Mouse (Mus musculus) kidney, embryonic 15.5 days (tissue): ENCODE measurements around the gene Slc16a8. TPM values are rescaled to one million over a fixed set of nuclear protein-coding genes. Genes with fewer than 3 reads are reported as not detected.
"Not testable (repeated sequence)": the region's sequence is repeated elsewhere in the genome, so short reads cannot be mapped to it uniquely, and the experiment has no call there.

ENCODE experiments used
- ATAC-seq: fragments of 200-750 bp; cut with Nextera tagmentation; replicated peaks from 2 replicates; pipeline ENCODE4 v1.8.0; 2017; ENCODE audit warnings: moderate TSS enrichment; ENCODE audit not compliant: low FRiP score
- H3K27ac ChIP-seq: fragments of 300-500 bp; sonication (generic); 2 replicates; pipeline ENCODE4 v1.5.1; 2015; ENCODE audit warnings: mild to moderate bottlenecking, inconsistent platforms
- H3K27me3 ChIP-seq: fragments of 300-500 bp; sonication (generic); 2 replicates; pipeline ENCODE4 v1.6.1; 2015; ENCODE audit warnings: inconsistent platforms
- H3K36me3 ChIP-seq: fragments of 300-500 bp; sonication (generic); 2 replicates; pipeline ENCODE4 v1.6.1; 2015; ENCODE audit warnings: inconsistent platforms
- H3K4me1 ChIP-seq: fragments of 300-500 bp; sonication (generic); 2 replicates; pipeline ENCODE4 v1.6.1; 2015; ENCODE audit warnings: inconsistent platforms
- H3K4me2 ChIP-seq: fragments of 300-500 bp; sonication (generic); 2 replicates; pipeline ENCODE4 v1.6.1; 2015; ENCODE audit warnings: moderate library complexity, mild to moderate bottlenecking, inconsistent platforms
- H3K4me3 ChIP-seq: fragments of 300-500 bp; sonication (generic); replicated peaks from 2 replicates; pipeline ENCODE4 v1.5.1; 2015; ENCODE audit warnings: mild to moderate bottlenecking, inconsistent platforms
- H3K9ac ChIP-seq: fragments of 300-500 bp; sonication (generic); 2 replicates; pipeline ENCODE4 v1.6.1; 2015; ENCODE audit warnings: mild to moderate bottlenecking, inconsistent platforms
- H3K9me3 ChIP-seq: fragments of 300-500 bp; sonication (generic); replicated peaks from 2 replicates; pipeline ENCODE4 v1.6.1; 2016; ENCODE audit warnings: inconsistent platforms
- WGBS: fragments of 180-500 bp; shearing (Covaris S2); methylation state at CpG from one replicate; pipeline ENCODE4 v1.1.7; 2015; ENCODE audit warnings: mixed read lengths; 5-methylcytosine and 5-hydroxymethylcytosine counted together
- polyA plus RNA-seq: library from polyadenylated mRNA; unstranded; fragments of >200 nt; fragmentation: Nextera tagmentation; extraction: Ambion mirVana; gene quantifications from 2 replicates; pipeline ENCODE4 v1.2.1, GENCODE M21; 2015

Slc16a8 gene
- polyA plus RNA-seq, 1 experiment from 2014 or later, result 0.26 TPM

GRCm38 (mm10) chr15:79238036-79238435, 16.5 kb downstream of the Slc16a8 start:
- Histone ChIP-seq H3K27me3 (no peaks in the 10 kb centered on the region), H3K9me3 (no peaks in the 10 kb centered on the region), H3K9ac (no peak overlapping the region), H3K4me1 (no peaks in the 10 kb centered on the region), H3K36me3 (peaks cover 87% of the 10 kb centered on the region), H3K27ac (no peak overlapping the region), H3K4me3 (no peak overlapping the region), H3K4me2 (no peak overlapping the region)
- WGBS, result 71% methylated on average over 6 of the region's 6 CpGs
- no peak for ATAC-seq

GRCm38 (mm10) chr15:79235268-79235667, 19.3 kb downstream of the Slc16a8 start:
- 71% methylated on average over 9 of the region's 9 CpGs for WGBS
- no peak for ATAC-seq
- peaks cover 88% of the 10 kb centered on the region for H3K36me3 ChIP-seq
- H3K4me1 ChIP-seq, result peaks cover 2% of the 10 kb centered on the region
- no peaks in the 10 kb centered on the region for H3K9me3 ChIP-seq
- H3K4me3 ChIP-seq, result no peak overlapping the region
- H3K27me3 ChIP-seq, result no peaks in the 10 kb centered on the region
- no peak overlapping the region for H3K4me2 ChIP-seq
- H3K9ac ChIP-seq, result no peak overlapping the region
- no peak overlapping the region for H3K27ac ChIP-seq

- WGBS, result under 1% methylated on average over 51 of the region's 51 CpGs
- peak; percentile 87 for ATAC-seq
- Histone ChIP-seq H3K4me1 (peaks cover 17% of the 10 kb centered on the region), H3K27ac (peak within 1 kb of the TSS; percentile 98), H3K27me3 (no peaks in the 10 kb centered on the region), H3K9me3 (no peaks in the 10 kb centered on the region), H3K36me3 (peaks cover 30% of the 10 kb centered on the region), H3K4me3 (peak within 1 kb of the TSS; percentile 57), H3K9ac (peak within 1 kb of the TSS; percentile 62), H3K4me2 (peak within 1 kb of the TSS; percentile 70)
Observed at GRCm38 (mm10) chr15:79229058-79229821, 25.3 kb downstream of the Slc16a8 start, which contains the start of the genes Pick1 and Gm49486. Gene Pick1 (plus strand): TSS chr15:79229173. Gene Gm49486 (plus strand): TSS chr15:79229391.

- not testable (repeated sequence) for H3K9me3 ChIP-seq, H3K9ac ChIP-seq, ATAC-seq, H3K27me3 ChIP-seq, H3K4me3 ChIP-seq, H3K27ac ChIP-seq, H3K36me3 ChIP-seq, H3K4me2 ChIP-seq
- 59% methylated on average over 2 of the region's 2 CpGs for WGBS
- H3K4me1 ChIP-seq, result peaks cover 19% of the 10 kb centered on the region
Observed at GRCm38 (mm10) chr15:79225780-79226179, 28.8 kb downstream of the Slc16a8 start.

- no peaks in the 10 kb centered on the region for H3K9me3 ChIP-seq
- ATAC-seq, result peak; percentile 44
- no peak overlapping the region for H3K4me2 ChIP-seq
- H3K9ac ChIP-seq, result no peak overlapping the region
- H3K4me1 ChIP-seq, result peaks cover 12% of the 10 kb centered on the region
- no peak overlapping the region for H3K27ac ChIP-seq
- H3K36me3 ChIP-seq, result no peaks in the 10 kb centered on the region
- 0 out of 2 replicates have a peak, but pooled peaks cover 4% of the 10 kb centered on the region for H3K27me3 ChIP-seq
- H3K4me3 ChIP-seq, result no peak overlapping the region
- 11% methylated on average over 5 of the region's 5 CpGs for WGBS
Observed at GRCm38 (mm10) chr15:79224685-79225084, 29.9 kb downstream of the Slc16a8 start.

- Histone ChIP-seq H3K36me3 (no peaks in the 10 kb centered on the region), H3K27me3 (0 out of 2 replicates have a peak, but pooled peaks cover 4% of the 10 kb centered on the region), H3K4me1 (peaks cover 12% of the 10 kb centered on the region), H3K4me3 (no peak overlapping the region), H3K27ac (no peak overlapping the region), H3K9me3 (no peaks in the 10 kb centered on the region), H3K9ac (no peak overlapping the region), H3K4me2 (no peak overlapping the region)
- ATAC-seq, result no peak
- WGBS, result 9% methylated on average over 5 of the region's 5 CpGs
Observed at GRCm38 (mm10) chr15:79223641-79224040, 30.9 kb downstream of the Slc16a8 start.

- Histone ChIP-seq H3K27ac (peak overlapping the region; percentile 51; the same call in 1 of the 2 replicates), H3K9me3 (no peaks in the 10 kb centered on the region), H3K9ac (no peak overlapping the region), H3K27me3 (0 out of 2 replicates have a peak, but pooled peaks cover 4% of the 10 kb centered on the region), H3K4me1 (peaks cover 10% of the 10 kb centered on the region), H3K4me3 (no peak overlapping the region), H3K36me3 (no peaks in the 10 kb centered on the region), H3K4me2 (no peak overlapping the region)
- WGBS, result 0% methylated on average over 1 of the region's 1 CpGs
- ATAC-seq, result peak; percentile 61
Observed at GRCm38 (mm10) chr15:79219572-79219971, 35.0 kb downstream of the Slc16a8 start.

GRCm38 (mm10) chr15:79216191-79216590, 38.4 kb downstream of the Slc16a8 start:
- Histone ChIP-seq H3K9me3 (no peaks in the 10 kb centered on the region), H3K27me3 (no peaks in the 10 kb centered on the region), H3K4me2 (no peak overlapping the region), H3K4me3 (no peak overlapping the region), H3K4me1 (peaks cover 15% of the 10 kb centered on the region), H3K9ac (no peak overlapping the region), H3K36me3 (no peaks in the 10 kb centered on the region), H3K27ac (no peak overlapping the region)
- WGBS, result 71% methylated on average over 3 of the region's 3 CpGs
- ATAC-seq, result no peak

GRCm38 (mm10) chr15:79213591-79213990, 41.0 kb downstream of the Slc16a8 start:
- ATAC-seq, result no peak
- Histone ChIP-seq H3K4me2 (no peak overlapping the region), H3K4me3 (no peak overlapping the region), H3K27me3 (no peaks in the 10 kb centered on the region), H3K27ac (no peak overlapping the region), H3K36me3 (no peaks in the 10 kb centered on the region), H3K4me1 (peaks cover 11% of the 10 kb centered on the region), H3K9me3 (no peaks in the 10 kb centered on the region), H3K9ac (no peak overlapping the region)
- 77% methylated on average over 6 of the region's 6 CpGs for WGBS

- ATAC-seq, result no peak
Observed at GRCm38 (mm10) chr15:79212750-79213446, 41.7 kb downstream of the Slc16a8 start.

GRCm38 (mm10) chr15:79210357-79210756, 44.2 kb downstream of the Slc16a8 start:
- ATAC-seq, result no peak
- Histone ChIP-seq H3K27me3 (no peaks in the 10 kb centered on the region), H3K9ac (no peak overlapping the region), H3K4me3 (no peak overlapping the region), H3K4me1 (peaks cover 11% of the 10 kb centered on the region), H3K36me3 (no peaks in the 10 kb centered on the region), H3K27ac (no peak overlapping the region), H3K9me3 (no peaks in the 10 kb centered on the region), H3K4me2 (no peak overlapping the region)
- 73% methylated on average over 2 of the region's 2 CpGs for WGBS

More at GRCm38 (mm10) chr15:79212750-79213446, 41.7 kb downstream of the Slc16a8 start:
- Histone ChIP-seq H3K4me1 (peaks cover 11% of the 10 kb centered on the region), H3K9ac (no peak overlapping the region), H3K36me3 (no peaks in the 10 kb centered on the region), H3K27ac (0 out of 2 replicates have a peak overlapping the region, but pooled peaks have one; percentile 3), H3K9me3 (no peaks in the 10 kb centered on the region), H3K4me3 (no peak overlapping the region), H3K4me2 (no peak overlapping the region), H3K27me3 (no peaks in the 10 kb centered on the region)
- WGBS, result 83% methylated on average over 26 of the region's 26 CpGs
